Mouse (Mus musculus) adrenal gland, postnatal 10 days (tissue): ENCODE measurements at regions not wholly inside any gene's neighbourhood (a gene's known extent, or its start where the extent isn't known, plus 50 kb on each side); places are given as distances from the start of the nearest gene placed in this dataset.
A peak's percentile ranks its signal among the peaks of the same experiment; 100 is the strongest.

ENCODE experiments used
- DNase-seq: peaks from one replicate; pipeline ENCODE4 v3.0.0; 2021; ENCODE audit warnings: mixed read lengths

DNA sequence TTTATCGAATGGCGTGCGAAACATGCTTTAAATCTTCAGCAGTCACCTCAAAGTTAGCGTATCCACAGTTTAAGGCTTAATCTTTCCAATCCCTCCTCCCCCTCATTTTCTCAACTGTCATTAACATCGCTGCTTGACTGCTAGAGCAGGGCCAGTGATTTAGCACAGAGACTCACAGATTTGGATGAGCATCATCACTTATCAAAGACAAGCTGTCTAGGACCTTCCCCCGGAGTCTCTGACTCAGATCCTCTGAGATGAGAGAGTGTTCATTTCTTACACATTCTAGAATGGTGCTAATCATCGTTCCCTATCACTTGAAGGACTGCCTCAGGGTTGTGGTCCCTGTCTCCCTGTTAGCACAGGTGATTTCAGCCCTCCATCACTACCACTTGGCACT, 112.1 kb upstream of the Tmem132c start:
- DNase-seq = no peak

DNA sequence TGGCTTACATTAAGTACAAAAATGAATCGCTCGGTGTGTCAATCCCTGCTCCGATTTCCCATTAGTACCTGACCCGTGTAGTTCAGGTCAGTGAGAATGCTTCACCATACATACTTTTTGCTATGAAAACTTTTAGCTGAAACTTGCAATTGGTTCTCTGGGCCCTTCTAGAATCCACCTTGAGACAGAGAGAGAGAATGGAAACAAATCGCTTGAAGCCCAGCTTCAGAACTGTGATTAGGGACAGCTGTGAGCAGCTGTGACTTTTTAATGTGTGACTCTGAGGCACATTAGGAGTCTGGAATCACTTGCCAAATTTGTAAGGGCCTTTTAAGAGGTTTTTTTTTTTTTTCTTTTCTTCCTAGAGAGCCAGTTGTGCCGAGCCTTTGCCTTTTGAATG, 107.2 kb upstream of the Tmem132c start:
- DNase-seq = no peak

DNA sequence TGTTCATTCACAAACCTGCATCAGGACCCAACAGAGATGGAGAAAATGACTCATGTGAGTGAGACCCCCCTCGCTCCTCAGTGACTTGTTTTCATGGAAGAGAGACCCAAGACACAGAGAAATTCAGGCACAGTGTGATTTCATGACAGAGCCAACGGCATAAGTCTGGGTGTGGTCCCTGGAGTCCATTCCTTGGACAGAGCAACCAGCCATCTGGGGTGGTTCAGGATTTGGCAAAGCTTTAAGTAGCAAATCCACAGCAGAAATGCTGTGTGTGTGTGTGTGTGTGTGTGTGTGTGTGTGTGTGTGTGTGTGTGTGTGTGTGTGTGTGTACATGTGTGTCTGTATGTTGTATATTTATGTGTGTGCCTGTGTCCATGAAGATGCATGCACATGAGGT, 101.0 kb upstream of the Tmem132c start:
- DNase-seq = no peak

DNA sequence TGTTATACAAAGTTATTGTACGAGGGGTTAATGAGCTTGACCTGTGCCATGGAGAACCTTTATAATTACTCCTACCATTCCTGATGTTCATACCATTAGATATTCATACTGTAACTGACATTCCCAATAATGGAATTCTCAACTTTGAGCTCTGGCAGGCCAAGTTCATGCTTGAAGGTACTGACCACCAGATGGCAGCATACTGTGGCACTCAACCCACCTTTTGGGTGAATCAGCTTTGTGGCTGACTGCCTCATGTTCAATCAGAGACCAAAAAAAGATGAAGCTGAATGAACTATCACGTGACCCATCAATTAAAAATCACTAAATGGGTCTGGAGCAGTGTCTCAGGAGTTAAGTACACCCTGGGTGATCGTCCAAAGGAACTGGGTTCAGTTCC, 81.3 kb upstream of the Tmem132c start:
- DNase-seq = peak; percentile 31

DNA sequence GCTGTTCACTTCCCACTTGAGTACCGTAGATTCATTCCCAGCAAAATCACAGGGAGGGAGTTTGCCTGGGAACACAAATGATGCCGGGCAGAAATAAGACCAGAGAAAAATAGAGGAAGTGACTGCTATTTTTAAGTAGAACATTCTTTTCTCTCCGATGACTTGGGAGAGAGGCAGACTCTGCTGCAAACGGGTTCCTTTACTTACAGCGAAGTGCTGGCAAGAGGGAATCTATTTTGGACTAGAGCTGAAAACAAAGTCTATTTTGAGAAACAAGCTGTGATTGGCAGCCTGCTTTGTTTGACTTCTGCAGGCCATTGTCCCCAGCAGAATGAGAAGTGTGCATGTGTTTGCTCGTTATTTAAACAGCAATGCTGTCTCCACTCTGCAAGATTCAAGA, 78.2 kb upstream of the Tmem132c start:
- DNase-seq = no peak

DNA sequence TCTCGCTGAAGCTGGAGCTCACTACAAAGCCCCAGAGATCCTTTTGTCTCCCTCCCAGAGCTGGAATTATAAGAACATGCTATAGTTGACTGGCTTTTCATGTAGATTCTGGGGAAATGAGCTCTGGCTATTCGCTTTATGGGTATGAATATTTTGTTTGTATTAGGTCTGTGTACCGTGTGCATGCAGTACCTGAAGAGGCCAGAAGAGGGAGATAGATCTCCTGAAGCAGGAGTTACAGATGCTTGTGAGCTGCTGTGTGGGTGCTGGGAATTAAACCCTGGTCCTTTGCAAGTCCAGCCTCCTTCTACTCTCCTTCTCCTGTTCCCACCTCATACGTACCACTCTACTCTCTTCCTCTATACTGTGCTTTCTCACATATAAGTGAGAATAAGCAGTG, 52.6 kb upstream of the Tmem132c start:
- DNase-seq = no peak
